Mouse (Mus musculus) adrenal gland, adult (tissue): ENCODE results near the gene Gm10717.
"Not testable (repeated sequence)": the region's sequence is repeated elsewhere in the genome, so short reads cannot be mapped to it uniquely, and the experiment has no call there.

ENCODE experiments used
- DNase-seq, 2 experiments: peaks; one replicate each; pipeline ENCODE4 v3.0.0; 2022 to 2023; ENCODE audit warnings: low spot score in 1 of 2; ENCODE audit not compliant: inconsistent age in 2 of 2

Gene Gm10717

DNA sequence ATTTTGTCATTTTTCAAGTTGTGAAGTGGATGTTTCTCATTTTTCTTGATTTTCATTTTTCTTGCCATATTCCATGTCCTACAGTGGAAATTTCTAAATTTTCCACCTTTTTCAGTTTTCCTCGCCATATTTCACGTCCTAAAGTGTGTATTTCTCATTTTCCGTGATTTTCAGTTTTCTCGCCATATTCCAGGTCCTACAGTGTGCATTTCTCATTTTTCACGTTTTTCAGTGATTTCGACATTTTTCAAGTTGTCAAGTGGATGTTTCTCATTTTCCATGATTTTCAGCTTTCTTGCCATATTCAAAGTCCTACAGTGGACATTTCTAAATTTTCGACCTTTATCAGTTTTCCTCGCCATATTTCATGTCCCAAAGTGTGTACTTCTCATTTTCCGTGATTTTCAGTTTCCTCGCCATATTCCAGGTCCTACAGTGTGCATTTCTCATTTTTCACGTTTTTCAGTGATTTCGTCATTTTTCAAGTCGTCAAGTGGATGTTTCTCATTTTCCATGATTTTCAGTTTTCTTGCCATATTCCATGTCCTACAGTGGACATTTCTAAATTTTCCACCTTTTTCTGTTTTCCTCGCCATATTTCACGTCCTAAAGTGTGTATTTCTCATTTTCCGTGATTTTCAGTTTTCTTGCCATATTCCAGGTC, 1.1 kb upstream of the Gm10717 start:
- DNase-seq: peak; percentile 96 to 100

DNA sequence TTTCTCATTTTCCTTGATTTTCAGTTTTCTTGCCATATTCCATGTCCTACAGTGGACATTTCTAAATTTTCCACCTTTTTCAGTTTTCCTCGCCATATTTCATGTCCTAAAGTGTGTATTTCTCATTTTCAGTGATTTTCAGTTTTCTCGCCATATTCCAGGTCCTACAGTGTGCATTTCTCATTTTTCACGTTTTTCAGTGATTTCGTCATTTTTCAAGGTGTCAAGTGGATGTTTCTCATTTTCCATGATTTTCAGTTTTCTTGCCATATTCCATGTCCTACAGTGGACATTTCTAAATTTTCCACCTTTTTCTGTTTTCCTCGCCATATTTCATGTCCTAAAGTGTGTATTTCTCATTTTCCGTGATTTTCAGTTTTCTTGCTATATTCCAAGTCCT, 436 bp downstream of the Gm10717 start:
- DNase-seq: peak; percentile 58 to 92

DNA sequence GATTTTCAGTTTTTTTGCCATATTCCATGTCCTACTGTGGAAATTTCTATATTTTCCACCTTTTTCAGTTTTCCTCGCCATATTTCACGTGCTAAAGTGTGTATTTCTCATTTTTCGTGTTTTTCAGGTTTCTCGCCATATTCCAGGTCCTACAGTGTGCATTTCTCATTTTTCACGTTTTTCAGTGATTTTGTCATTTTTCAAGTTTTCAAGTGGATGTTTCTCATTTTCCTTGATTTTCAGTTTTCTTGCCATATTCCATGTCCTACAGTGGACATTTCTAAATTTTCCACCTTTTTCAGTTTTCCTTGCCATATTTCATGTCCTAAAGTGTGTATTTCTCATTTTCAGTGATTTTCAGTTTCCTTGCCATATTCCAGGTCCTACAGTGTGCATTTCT, 919 bp downstream of the Gm10717 start:
- not testable (repeated sequence) for DNase-seq

DNA sequence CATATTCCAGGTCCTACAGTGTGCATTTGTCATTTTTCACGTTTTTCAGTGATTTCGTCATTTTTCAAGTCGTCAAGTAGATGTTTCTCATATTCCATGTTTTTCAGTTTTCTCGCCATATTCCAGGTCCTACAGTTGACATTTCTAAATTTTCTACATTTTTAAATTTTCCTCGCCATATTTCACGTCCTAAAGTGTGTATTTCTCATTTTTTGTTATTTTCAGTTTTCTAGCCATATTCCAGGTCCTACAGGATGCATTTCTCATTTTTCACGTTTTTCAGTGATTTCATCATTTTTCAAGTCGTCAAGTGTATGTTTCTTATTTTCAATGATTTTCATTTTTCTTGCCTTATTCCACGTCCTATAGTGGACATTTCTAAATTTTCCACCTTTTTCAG, 1.5 kb downstream of the Gm10717 start:
- DNase-seq: not testable (repeated sequence)

DNA sequence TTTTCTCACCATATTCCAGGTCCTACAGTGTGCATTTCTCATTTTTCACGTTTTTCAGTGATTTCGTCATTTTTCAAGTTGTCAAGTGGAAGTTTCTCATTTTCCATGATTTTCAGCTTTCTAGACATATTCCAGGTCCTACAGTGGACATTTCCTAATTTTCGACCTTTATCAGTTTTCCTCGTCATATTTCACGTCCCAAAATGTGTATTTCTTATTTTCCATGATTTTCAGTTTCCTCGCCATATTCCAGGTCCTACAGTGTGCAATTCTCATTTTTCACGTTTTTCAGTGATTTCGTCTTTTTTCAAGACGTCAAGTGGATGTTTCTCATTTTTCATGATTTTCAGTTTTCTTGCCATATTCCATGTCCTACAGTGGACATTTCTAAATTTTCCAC, 2.0 kb downstream of the Gm10717 start:
- not testable (repeated sequence) for DNase-seq

DNA sequence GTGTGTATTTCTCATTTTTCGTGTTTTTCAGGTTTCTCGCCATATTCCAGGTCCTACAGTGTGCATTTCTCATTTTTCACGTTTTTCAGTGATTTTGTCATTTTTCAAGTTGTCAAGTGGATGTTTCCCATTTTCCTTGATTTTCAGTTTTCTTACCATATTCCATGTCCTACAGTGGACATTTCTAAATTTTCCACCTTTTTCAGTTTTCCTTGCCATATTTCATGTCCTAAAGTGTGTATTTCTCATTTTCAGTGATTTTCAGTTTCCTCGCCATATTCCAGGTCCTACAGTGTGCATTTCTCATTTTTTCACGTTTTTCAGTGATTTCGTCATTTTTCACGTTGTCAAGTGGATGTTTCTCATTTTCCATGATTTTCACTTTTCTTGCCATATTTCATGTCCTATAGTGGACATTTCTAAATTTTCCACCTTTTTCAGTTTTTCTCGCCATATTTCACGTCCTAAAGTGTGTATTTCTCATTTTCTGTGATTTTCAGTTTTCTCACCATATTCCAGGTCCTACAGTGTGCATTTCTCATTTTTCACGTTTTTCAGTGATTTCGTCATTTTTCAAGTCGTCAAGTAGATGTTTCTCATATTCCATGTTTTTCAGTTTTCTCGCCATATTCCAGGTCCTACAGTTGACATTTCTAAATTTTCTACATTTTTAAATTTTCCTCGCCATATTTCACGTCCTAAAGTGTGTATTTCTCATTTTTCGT, 4.2 kb downstream of the Gm10717 start:
- DNase-seq: peak; percentile 29 to 72

DNA sequence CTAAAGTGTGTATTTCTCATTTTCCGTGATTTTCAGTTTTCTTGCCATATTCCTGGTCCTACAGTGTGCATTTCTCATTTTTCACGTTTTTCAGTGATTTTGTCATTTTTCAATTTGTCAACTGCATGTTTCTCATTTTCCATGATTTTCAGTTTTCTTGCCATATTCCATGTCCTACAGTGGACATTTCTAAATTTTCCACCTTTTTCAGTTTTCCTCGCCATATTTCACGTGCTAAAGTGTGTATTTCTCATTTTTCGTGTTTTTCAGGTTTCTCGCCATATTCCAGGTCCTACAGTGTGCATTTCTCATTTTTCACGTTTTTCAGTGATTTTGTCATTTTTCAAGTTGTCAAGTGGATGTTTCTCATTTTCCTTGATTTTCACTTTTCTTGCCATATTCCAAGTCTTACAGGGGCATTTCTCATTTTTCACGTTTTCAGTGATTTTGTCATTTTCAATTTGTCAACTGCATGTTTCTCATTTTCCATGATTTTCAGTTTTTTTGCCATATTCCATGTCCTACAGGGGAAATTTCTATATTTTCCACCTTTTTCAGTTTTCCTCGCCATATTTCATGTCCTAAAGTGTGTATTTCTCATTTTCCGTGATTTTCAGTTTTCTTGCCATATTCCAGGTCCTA, 5.6 kb downstream of the Gm10717 start:
- DNase-seq: not testable (repeated sequence)

DNA sequence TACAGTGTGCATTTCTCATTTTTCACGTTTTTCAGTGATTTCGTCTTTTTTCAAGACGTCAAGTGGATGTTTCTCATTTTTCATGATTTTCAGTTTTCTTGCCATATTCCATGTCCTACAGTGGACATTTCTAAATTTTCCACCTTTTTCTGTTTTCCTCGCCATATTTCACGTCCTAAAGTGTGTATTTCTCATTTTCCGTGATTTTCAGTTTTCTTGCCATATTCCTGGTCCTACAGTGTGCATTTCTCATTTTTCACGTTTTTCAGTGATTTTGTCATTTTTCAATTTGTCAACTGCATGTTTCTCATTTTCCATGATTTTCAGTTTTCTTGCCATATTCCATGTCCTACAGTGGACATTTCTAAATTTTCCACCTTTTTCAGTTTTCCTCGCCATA, 9.1 kb downstream of the Gm10717 start, which contains the start of gene Gm17535:
Gene Gm17535 (plus strand): TSS at position 301 of the 400 bp plus-strand sequence.
- not testable (repeated sequence) for DNase-seq

DNA sequence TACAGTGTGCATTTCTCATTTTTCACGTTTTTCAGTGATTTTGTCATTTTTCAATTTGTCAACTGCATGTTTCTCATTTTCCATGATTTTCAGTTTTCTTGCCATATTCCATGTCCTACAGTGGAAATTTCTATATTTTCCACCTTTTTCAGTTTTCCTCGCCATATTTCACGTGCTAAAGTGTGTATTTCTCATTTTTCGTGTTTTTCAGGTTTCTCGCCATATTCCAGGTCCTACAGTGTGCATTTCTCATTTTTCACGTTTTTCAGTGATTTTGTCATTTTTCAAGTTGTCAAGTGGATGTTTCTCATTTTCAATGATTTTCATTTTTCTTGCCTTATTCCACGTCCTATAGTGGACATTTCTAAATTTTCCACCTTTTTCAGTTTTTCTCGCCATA, 11.4 kb downstream of the Gm10717 start, which contains the start of gene Gm10715:
Gene Gm10715 (plus strand): TSS at position 301 of the 400 bp plus-strand sequence.
- DNase-seq: not testable (repeated sequence)

DNA sequence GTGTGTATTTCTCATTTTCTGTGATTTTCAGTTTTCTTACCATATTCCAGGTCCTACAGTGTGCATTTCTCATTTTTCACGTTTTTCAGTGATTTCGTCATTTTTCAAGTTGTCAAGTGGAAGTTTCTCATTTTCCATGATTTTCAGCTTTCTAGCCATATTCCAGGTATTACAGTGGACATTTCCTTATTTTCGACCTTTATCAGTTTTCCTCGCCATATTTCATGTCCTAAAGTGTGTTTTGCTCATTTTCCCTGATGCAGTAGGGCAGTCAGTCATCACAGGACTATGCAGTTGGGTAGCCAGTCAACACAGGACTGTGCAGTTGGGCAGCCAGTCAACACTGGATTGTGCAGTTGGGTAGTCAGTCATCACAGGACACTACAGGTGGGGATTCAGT, 12.9 kb downstream of the Gm10717 start:
- DNase-seq: not testable (repeated sequence)
